Mouse (Mus musculus) brown adipose tissue, adult 24 weeks (tissue): ENCODE results near the gene Oxnad1. TPM values are rescaled to one million over a fixed set of nuclear protein-coding genes. Genes with fewer than 3 reads are reported as not detected.
"Not testable (repeated sequence)": the region's sequence is repeated elsewhere in the genome, so short reads cannot be mapped to it uniquely, and the experiment has no call there.

Source experiments
- H3K27ac ChIP-seq: fragments of 200-500 bp; replicated peaks from 2 replicates; pipeline ENCODE4 v1.5.1; 2012; ENCODE audit warnings: low read depth, mild to moderate bottlenecking, low read length
- H3K4me1 ChIP-seq: fragments of 200-500 bp; 2 replicates; pipeline ENCODE4 v1.6.1; 2012; ENCODE audit warnings: low read length, mixed read lengths; ENCODE audit not compliant: control insufficient read depth, insufficient read depth, insufficient read length
- H3K4me3 ChIP-seq: fragments of 200-500 bp; 2 replicates; pipeline ENCODE4 v1.5.1; 2012; ENCODE audit warnings: low read depth, mild to moderate bottlenecking, low read length, moderate library complexity; ENCODE audit not compliant: insufficient read depth
- polyA plus RNA-seq: library from polyadenylated mRNA; stranded (reverse); fragments of >200 nt; gene quantifications from 2 replicates; pipeline ENCODE4 v1.2.4, GENCODE M21; 2012; ENCODE audit not compliant: missing spikeins, insufficient read depth, insufficient read length

Oxnad1 gene
- polyA plus RNA-seq, 1 experiment: 102 TPM

GRCm38 (mm10) chr14:32076896-32077575 lies 8.1 kb upstream of the Oxnad1 start:
- H3K4me1 ChIP-seq: peaks cover 17% of the 10 kb centered on the region
- H3K27ac ChIP-seq: no peak overlapping the region
- no peak overlapping the region for H3K4me3 ChIP-seq

DNA sequence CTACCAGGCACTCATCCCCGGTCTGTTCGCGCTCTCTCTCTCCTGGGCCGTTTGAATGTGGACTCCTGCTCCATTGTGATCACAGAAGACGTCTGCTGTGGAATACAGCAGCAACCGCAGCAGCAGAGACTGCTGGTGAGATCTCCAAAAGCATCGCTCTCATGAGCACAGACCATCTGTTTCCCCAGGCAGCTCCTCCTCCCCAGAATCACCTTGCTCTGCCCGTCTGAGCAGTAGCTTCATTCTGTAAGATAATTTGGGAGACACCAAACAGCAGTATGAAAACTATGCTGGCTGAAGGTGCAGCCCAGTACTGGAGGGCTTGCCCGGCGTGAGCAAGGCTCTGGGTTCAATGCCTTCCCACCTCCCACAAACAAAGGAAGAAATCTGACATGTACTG lies 4.1 kb upstream of the Oxnad1 start:
- H3K4me3 ChIP-seq: no peak overlapping the region
- no peak overlapping the region for H3K27ac ChIP-seq
- peaks cover 3% of the 10 kb centered on the region; the same call in 1 of the 2 replicates for H3K4me1 ChIP-seq

- no peak overlapping the region for H3K27ac ChIP-seq
- H3K4me1 ChIP-seq: peaks cover 3% of the 10 kb centered on the region; the same call in 1 of the 2 replicates
- no peak overlapping the region for H3K4me3 ChIP-seq
These were observed 2.3 kb upstream of the Oxnad1 start for GRCm38 (mm10) chr14:32082891-32083290.

DNA sequence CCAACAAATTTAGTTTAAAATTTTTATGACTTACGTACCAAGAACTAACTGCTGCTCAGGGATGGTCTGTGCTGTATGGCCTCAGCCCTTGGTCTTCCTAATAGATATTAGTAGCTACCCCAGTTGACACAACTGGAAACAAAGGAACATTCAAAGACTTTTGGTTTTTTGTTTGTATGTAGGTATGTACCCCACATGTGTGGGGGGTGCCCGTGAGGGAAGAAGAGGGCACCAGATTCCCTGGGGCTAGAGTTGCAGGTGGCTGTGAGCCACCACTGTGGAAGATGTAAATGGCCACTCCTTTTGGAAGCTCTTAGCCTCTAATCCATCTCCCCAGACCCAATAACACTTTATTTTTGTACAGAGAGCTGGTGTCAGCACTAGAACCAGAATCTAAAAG lies 1.7 kb upstream of the Oxnad1 start:
- H3K4me3 ChIP-seq: no peak overlapping the region
- peaks cover 5% of the 10 kb centered on the region; the same call in 1 of the 2 replicates for H3K4me1 ChIP-seq
- no peak overlapping the region for H3K27ac ChIP-seq

- peak within 1 kb of the TSS; percentile 98 for H3K27ac ChIP-seq
- peak within 1 kb of the TSS; percentile 92 for H3K4me3 ChIP-seq
- peaks cover 5% of the 10 kb centered on the region; the same call in 1 of the 2 replicates for H3K4me1 ChIP-seq
These were observed 470 bp downstream of the Oxnad1 start, which contains the start of gene Dph3 for GRCm38 (mm10) chr14:32085486-32086201. Gene Dph3, minus strand, starts transcription at chr14:32085729.

DNA sequence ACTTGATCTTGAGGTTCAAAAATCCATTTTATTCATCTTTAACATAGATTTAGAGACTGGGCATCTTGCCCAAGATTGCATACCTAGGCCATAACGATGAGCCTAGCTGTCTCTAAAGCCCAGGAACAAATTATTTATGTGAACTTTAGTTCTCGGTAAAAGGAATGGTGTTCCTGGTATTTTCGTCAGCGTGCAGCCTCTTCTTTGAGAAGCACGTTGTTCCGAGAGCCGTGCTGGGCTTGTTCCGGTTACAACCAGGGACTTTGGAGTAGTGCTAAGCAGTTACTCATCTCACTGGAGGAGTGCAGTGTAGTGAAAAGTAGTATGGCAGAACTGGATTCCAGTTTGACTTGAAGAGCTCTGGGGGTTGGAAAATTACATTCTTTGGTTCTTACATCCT lies 1.1 kb downstream of the Oxnad1 start:
- Histone ChIP-seq H3K4me1 (peaks cover 5% of the 10 kb centered on the region; the same call in 1 of the 2 replicates), H3K4me3 (peak overlapping the region; percentile 92), H3K27ac (peak overlapping the region; percentile 71)

DNA sequence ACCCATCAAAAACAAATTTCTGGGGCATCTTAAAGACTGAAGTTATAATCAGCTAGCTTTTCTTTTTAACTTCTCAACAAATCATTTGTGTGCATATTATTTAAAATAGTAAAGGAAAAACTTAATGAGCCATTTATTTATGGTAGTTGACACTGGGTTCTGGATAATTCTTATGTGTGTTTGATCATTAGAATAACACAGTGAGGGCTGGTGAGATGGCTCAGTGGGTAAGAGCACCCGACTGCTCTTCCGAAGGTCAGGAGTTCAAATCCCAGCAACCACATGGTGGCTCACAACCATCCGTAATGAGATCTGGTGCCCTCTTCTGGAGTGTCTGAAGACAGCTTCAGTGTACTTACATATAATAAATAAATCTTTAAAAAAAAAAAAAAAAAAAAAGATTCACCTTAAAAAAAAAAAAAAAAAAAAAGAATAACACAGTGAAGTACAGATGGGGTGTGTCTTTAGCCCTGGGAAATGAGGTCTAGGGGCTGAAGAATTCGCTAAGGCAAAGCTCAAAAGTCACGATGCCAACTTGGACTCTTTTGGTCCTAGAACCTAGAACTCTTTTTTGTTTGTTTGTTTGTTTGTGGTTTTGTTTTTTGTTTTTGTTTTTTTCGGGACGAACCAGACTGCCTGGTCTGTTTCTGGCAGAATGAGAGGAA lies 2.5 kb downstream of the Oxnad1 start:
- not testable (repeated sequence) for H3K4me1 ChIP-seq, H3K4me3 ChIP-seq, H3K27ac ChIP-seq

- no peak overlapping the region for H3K4me3 ChIP-seq
- peaks cover 2% of the 10 kb centered on the region; the same call in 1 of the 2 replicates for H3K4me1 ChIP-seq
- H3K27ac ChIP-seq: no peak overlapping the region
These were observed 6.0 kb downstream of the Oxnad1 start for GRCm38 (mm10) chr14:32091124-32091523.

DNA sequence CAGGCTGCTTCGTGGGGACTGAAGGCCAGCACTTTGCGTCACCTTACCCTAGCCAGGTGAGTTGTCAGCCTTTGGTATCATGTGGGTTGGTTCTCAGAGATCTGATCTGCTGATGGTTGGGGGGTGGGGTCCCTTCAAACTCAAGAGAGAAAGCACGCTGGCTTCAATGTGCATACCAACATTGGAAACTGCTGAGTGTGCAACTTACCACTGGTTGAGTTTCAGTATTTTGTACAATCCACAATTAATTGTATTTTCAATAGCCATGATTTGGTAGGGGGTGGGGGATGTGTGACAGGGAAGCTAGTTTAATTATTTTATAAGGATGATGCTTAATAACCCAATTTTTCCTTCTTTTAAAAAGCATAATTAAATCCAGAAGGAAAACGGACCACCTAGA lies 6.5 kb downstream of the Oxnad1 start:
- Histone ChIP-seq H3K27ac (no peak overlapping the region), H3K4me1 (peaks cover 2% of the 10 kb centered on the region; the same call in 1 of the 2 replicates)

DNA sequence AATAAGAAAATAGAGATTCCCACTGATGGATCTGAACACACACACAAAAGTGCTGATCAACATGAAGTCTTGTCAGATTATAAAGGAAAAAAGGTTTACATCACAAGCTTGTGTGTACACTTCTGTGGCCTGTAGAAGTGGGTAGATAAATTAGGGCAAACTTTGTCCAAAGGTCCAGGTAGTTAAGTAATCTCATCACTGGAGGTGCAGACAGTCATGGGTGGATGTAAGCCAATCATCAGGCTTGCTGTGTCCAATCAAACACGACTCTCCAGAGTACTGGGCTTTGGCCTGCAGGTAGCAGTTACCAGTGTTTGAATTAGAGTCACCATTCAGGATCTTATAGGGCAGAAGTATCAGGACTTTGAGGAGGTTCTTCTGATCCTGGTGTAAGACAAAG lies 7.8 kb downstream of the Oxnad1 start:
- no peak overlapping the region for H3K27ac ChIP-seq
- no peak overlapping the region for H3K4me3 ChIP-seq
- H3K4me1 ChIP-seq: peaks cover under 1% of the 10 kb centered on the region; the same call in 1 of the 2 replicates

More for the DNA sequence above, 6.5 kb downstream of the Oxnad1 start:
- H3K4me3 ChIP-seq: no peak overlapping the region

DNA sequence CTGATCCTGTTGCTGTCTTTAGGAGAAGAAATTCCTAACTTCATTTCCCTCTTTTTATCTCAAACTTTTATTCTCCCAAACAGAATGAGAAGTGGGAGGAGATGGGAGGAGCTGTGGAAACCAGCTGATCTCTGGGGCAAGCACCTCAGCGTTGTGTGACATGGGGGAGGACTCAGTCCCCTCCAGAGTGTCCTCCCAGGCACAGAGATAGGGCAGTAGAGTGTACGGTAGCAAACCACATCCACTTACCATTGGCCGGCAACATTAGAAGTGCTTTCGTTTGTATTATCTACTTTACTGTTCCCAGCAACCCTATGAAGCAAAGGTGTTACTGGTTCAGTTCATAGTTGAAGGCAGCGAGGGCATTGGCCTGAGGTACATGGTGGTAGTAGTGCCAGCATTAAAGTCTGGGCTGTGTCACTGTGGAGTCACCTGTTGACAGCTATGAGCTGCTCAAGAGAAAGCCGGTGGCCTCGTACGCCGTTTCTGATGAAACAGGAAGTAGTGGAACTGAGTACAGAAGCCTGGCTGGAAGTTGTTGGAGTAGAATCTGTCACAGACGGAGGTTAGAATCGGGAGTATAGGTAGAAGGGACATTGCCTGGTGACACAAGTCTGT lies 8.4 kb downstream of the Oxnad1 start:
- H3K4me3 ChIP-seq: no peak overlapping the region
- H3K4me1 ChIP-seq: no peaks in the 10 kb centered on the region
- H3K27ac ChIP-seq: no peak overlapping the region

- Histone ChIP-seq H3K4me1 (no peaks in the 10 kb centered on the region), H3K27ac (no peak overlapping the region), H3K4me3 (no peak overlapping the region)
These were observed 10.5 kb downstream of the Oxnad1 start for GRCm38 (mm10) chr14:32095646-32096045.

DNA sequence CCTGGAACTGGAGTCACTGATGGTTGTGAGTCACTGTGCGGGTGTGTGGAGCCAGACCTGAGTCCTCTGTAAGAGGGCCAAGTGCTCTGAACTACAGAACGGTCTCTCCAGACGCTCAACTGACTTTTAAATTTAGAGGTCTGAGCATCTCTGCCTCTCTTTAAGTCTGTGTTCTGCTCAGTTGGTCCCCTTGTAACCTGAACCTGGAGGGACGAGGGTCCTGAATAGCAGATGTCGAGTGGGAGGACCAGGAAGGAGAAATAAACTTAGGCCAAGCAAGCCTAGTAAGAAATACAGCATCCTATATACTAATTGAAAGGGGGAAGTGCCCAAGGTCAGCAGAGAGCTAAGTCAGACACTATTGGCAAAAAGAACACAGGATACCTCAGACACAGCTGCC lies 11.6 kb downstream of the Oxnad1 start:
- H3K4me1 ChIP-seq: no peaks in the 10 kb centered on the region
- no peak overlapping the region for H3K27ac ChIP-seq
- H3K4me3 ChIP-seq: no peak overlapping the region

DNA sequence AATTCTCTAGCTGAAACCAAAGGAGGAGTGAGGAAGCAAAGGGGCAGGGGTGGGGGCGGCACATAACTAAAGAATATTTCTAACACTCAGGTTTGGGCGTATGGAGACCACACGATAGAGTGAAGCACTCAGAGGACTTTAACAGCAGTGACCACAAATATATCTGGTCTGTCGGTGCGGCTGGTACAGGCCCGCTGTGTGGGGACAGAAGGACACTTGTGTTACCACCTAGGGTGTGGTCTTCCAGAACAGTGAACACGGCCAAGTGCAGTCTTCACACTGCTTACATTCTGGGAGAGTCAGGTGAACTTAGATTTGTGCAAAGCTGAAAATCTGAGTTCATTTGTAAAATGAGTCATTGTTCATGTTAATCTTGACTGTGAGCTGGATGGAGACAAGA lies 12.5 kb downstream of the Oxnad1 start:
- no peak overlapping the region for H3K27ac ChIP-seq
- H3K4me1 ChIP-seq: no peaks in the 10 kb centered on the region
- H3K4me3 ChIP-seq: no peak overlapping the region

DNA sequence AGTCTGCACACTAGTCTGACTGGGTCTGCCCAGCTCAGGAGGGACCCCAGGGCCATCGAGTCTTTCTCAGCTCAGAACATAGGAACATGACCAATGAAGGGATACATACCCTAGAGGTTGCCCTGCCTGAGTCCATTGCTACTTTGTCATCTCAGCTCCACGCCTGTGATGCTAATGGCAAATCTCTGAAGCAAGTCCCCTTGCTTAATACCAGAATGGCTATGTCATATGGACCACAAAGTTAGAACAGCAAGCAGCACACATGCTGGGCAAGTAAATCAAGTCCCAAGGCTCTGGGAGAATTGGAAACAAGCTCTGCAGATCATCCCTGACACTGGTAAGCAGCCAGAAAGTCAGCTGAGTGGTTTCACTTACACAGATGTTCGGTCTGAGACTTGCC lies 13.8 kb downstream of the Oxnad1 start:
- Histone ChIP-seq H3K4me1 (no peaks in the 10 kb centered on the region), H3K4me3 (no peak overlapping the region), H3K27ac (no peak overlapping the region)
